Mouse (Mus musculus) adrenal gland, adult (tissue): ENCODE measurements around the gene Tm9sf4.

Experiments used
- DNase-seq, 2 experiments: peaks; one replicate each; pipeline ENCODE4 v3.0.0; 2022 to 2023; ENCODE audit warnings: low spot score in 1 of 2; ENCODE audit not compliant: inconsistent age in 2 of 2

Tm9sf4 gene

DNA sequence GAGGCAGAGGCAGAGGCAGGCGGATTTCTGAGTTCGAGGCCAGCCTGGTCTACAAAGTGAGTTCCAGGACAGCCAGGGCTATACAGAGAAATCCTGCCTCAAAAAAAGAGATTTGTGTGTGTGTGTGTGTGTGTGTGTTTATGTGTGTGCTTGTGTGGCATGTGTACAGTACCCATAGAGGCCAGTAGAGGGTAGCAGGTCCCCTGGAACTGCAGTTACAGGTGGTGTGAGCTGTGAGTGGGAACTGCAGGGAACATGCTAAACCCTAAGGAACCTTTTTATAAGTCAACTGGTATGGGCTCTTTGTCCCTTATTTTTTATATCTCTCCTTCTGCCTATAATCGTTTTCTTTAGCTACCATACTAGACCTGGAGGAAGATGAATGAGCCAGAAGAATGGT lies 3.8 kb upstream of the Tm9sf4 start:
- no peak for DNase-seq

DNA sequence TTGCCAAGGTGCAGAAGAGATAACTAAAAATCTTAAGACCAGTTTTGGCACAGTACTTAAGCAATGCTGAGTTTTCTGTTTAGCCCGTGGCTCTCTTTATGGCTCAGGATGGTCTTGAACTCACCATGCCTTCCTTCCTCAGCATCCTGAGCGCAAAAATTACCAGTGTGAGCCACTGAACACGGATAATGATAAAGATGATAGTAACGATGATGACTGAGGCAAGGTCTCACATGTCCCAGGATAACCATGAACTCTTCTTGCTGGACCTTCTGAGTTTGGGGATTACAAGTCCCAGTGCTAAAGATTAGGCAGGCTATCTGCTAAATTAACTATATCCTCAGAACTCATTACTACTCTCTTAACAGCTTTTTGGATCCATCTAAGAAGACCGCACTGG lies 970 bp upstream of the Tm9sf4 start:
- no peak for DNase-seq

DNA sequence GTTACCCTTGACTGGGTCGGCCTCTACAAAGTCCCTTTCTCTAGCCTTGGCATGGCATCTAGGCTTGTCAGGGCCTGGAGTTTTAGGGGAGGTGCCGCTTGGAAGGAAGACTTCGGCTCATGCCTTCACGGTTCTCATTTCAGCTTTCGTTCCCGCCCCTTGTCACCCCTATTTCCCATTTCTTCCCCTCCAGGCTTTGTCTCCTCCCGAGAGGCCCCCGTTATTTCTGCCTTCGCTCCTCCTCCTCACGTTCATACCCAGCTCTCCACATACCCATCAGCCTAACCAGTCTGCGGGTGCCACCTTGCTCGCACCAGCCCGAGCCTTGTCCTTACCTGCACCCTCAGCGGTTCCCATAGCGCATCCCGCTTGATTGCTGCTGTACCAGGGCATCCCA lies 579 bp downstream of the Tm9sf4 start:
- no peak for DNase-seq

DNA sequence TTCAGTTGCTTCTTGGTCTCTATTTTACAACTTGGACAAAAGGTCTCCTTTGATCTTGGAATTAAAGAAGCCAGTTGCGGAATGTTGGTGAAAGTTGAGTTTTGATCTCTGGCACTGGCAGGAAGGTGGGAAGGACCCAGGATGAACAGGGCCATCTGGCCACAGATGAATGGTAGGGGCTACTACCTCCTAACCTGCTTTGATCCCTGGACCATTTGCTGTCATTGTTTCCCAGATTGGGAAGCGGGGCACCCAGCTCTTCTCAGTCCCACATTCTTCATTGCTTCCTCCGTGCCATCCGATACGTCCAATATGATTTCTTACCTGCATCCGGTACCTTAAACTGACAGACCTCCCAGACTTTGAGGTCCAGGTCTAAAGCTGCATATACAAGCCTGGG lies 6.0 kb downstream of the Tm9sf4 start:
- no peak for DNase-seq

DNA sequence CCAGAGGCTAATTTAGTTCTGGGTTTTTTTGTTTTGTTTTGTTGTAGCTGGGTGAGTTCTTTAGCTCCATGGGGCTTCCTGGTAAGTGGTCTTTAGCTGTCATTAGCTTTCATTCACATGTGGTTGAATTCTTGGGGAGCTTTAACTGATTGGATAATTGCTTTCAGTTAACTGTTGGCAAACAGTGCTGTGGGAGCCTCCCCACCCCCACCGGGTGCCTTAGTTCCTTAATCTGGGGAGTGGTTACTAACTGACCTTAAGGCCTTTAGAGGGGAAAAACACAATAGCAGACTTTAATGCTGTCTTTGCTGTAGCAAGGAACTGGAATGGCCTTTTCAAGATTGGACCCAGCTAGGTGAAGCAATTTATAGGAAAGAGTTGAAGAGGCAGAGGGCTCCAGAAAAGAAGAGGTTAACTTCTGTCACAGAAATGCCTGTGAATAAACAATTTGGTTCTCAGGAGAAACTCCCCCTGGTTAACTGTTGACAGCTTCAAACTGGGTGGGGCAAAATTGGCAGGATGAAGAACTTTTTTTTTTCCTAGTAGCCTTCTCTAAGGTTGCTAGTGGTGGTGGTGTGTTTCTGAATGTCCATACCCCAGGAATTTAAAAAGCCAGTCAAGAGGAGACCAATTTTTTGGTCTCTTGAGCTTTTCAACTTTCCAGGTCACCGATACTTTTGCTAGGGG lies 7.2 kb downstream of the Tm9sf4 start:
- DNase-seq: no peak

DNA sequence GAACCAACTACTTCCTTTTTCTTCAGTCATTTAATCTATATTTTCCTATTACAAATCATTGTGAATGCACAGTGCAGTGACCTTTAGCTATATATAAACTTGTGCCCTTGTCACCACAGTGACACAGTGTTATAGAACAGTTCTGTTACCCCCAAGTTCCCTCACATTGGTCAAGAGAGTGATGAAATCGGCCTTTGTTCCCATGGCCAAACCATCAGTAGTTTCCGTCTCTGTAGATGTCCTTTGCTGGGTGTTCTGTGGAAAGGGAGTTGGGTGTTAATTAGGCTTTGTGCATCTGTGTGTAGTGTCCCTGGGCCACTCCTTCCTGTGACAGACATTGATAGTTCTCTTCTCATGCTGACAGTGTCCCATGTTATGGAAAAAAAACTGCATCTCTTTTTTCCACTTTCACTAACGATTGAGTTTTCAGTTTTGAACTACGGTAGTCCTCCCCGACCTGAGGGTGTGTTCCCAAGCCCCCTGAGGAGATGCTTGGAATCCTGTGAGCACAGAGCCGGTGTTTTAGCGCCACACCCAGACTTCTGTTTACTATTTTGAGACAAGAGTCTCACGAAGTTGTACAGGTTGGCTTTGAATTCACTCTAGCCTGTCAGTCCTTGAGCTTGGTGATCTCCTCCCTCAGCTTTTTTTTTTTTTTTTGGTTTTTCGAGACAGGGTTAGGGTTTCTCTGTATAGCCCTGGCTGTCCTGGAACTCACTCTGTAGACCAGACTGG lies 9.6 kb downstream of the Tm9sf4 start:
- no peak for DNase-seq

DNA sequence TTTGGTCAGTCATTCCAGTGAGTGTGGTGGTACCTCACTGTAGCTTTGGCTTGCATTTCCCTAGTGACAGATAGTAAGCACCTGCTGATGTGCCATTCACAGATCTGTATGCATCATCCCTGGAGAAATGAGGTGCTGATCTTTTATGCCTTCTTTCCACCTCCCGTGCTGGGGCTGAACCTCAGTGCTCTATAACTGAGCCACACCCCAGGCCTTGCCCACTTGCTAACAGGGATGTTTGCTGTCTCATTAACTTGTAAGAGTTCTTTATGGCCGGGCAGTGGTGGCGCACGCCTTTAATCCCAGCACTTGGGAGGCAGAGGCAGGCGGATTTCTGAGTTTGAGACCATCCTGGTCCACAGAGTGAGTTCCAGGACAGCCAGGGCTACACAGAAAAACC lies 10.9 kb downstream of the Tm9sf4 start:
- no peak for DNase-seq

DNA sequence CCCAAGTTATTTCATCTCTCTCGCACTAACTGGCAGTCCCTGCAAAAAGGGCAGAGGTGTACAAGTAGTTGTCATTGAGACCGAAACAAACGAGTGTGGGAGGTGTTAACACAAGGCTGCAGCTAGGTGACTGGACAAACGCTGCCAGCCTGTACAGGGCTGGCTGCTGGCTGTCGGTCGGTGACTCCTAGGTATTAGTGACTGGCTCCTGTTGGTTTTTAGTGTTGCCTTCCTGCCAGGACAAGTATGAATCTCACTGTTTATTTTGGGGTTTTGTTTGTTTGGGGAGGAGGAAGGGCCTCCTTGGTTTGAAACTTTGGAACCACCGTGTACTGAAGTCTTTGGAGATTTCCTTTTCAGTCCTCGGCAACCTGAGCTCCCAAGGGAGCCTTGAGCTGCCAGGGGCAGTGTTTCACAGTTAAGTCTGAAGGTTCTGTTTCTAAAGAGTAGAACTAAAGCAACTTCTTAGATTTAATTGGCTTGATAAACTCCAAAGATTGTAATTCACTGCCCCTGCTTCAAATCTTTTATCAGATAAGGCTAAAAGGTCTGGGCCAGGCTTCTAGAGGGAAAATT lies 15.0 kb downstream of the Tm9sf4 start:
- DNase-seq: peak in 1 of 2 experiments; percentile 54

DNA sequence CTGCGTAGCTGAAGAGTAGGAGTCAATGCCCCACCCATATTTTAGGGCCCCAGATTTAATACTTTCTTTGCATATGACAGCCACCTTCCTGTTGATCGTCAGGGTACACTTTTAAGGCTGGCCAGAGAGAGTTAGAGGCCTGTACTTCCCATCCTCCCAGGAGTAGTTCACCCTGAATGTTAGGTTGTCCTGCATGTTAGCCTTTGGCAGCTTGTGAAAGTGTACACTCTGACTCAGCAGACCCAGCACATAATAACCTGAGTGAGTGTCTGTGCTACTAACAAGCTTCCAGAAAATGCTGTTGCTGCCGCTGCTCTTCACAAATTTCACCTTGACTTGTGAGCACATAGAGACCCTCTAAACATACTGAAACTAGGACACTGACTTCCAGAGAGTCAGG lies 16.1 kb downstream of the Tm9sf4 start:
- no peak for DNase-seq

DNA sequence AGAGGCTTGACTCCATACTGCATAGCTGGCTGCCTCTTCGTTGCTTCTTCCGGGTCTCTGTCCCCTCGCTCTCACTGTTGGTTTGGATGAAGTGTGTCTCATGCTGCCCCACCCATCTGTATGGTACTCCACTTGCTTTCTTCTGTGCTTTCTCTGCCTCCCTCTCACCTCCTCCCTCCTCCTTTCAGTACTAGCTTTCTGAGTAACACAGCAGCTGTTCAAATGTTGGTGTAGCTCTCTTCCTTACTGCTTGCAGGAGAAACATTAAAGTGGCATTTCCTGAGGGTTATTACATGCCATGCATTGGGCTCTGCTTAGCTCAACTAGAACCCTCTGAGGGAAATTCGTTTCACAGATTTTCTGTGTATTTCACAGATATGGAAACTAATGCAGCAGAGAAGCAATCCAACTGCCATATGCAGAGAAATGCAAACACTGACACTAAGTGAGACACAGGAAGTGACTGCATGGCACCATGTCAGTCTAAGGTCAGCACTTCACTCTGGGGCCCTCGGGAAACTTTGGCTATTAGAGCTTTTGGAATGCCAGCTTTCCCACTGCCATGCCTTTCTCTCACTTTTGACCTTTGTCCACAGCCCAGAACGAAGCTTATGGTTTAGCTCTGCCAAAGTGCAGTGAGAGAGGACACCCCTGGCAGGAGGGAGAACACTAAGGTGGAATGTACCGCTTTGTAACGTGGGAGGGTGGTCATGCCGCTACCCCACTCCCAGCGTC lies 18.2 kb downstream of the Tm9sf4 start:
- no peak for DNase-seq

DNA sequence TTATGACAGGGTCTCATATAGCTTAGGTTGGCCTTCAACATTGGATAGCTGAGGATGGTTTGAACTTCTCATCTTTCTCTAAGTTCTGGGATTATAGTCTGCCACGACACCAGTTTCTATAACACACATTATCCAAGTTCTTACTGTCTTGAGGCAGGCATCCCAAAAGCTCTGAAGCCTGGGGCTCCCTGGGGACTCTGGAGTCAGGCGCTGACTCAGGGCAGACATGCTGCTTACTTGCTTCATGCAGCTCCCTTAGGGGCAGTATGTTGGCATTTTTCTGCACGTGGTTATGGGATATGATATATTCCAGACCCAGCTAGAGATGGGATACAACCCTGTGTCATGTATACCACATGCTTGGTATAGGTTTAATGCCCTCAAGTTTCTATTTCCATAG lies 18.9 kb downstream of the Tm9sf4 start:
- DNase-seq: no peak

DNA sequence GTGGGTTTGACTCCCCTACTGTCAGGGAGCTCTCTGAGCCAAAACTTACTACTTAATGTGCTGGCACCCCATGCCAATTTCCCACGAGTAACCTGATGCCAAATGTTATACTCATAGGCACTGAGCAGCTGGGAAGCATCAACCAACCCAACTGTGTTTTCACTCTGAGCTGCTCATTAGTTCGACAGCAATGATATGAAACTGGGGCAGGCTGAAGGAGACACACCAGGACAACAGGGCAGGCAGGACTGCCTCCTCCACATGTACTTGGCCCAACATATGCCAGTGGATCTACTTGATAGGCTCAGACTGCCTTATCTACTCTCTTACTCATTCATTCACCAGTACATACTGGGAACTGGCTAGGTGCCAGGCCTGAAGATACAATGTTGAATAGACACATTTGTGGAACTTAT lies 25.1 kb downstream of the Tm9sf4 start:
- peak; percentile 54 to 57 for DNase-seq

DNA sequence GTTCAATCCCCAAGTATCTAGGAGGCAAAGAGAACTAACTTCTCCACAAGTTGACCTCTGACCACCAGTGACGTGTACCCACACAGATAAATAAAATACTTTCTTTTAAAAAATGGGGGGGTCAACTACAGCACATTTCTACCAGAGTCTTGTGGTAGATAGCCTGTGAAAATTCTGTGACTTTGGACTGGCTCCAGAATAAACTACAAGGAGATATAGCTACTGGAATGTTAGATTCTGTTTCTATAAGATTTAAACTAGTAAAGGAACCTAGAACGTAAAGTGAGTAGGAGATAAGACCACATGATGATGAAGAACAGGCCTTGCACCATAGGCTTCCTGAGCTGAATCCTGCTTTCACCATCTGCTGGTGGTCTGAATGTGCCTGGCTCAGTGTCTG lies 26.7 kb downstream of the Tm9sf4 start:
- DNase-seq: no peak

DNA sequence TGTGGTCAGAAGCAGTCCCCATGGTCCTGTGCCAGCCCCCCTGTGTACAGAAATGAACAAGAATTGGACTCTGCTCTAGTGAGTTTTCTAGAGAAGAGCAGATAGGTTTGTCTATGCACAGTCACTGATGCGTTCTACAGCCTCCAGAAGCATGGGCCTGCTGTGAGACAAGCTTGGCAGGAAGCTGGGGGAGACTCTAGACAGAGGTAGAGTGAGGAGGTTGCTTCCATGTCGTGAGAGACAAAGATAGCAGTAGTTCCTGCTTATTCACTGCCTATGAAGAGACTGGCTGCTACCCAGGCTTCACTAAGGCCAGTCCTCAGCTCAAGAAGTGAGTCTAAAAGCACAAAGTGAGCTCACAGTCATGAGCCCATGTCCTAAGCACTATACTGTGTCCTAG lies 30.1 kb downstream of the Tm9sf4 start:
- DNase-seq: no peak

DNA sequence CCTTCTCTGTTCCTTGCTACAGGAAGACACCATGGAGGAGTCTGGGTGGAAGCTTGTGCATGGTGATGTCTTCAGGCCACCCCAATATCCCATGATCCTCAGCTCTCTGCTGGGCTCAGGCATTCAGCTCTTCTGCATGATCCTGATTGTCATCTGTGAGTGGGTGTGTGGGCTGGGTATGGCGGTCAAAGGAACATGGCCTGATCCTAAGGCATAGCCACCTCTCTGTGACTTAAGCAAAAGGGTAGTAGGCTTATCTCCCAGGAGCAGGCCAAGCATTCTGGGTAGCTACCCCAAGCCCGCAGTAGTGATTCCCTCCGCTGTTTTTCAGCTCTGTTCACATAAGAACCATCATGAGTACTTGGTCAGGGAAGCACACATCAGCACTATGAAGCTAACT lies 33.2 kb downstream of the Tm9sf4 start:
- DNase-seq: no peak

DNA sequence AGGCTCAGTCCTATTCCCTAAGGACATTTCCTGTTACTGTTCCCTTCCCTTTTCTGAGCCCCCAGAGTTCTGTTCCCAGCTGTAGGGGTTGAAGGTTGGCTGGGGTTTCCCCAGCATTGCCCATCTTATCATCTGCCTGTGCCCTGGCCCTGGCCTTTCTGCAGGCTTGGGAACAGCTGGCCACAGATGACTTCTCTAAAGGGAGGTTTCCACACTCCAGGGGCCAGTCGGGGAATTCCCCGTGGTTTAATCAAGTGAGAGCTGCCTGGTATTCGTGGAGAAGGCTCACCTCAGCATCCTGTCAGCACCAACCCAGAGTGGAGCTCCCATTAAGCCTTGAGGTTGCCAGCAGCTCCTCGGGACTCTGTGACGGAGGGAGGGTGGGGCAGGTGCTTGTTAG lies 37.4 kb downstream of the Tm9sf4 start:
- peak; percentile 47 to 64 for DNase-seq

DNA sequence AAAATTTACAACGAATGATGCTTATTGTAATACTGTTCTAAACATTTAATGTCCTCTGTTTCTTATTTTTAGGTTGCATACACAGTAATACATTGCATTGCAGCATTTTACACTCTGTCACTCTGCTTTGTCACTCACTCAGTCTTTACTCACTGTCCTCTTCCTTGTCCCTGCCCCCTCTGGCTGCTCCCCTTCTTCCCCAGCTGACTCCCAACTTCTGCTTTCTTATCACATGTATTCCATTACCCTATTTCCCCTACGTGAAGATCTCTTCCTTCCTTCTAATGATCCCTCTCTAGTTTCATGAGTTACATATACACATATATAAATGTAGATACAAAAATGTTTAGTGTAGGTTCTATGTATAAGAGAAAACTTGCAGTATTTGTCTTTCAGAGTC lies 38.0 kb downstream of the Tm9sf4 start:
- no peak for DNase-seq

DNA sequence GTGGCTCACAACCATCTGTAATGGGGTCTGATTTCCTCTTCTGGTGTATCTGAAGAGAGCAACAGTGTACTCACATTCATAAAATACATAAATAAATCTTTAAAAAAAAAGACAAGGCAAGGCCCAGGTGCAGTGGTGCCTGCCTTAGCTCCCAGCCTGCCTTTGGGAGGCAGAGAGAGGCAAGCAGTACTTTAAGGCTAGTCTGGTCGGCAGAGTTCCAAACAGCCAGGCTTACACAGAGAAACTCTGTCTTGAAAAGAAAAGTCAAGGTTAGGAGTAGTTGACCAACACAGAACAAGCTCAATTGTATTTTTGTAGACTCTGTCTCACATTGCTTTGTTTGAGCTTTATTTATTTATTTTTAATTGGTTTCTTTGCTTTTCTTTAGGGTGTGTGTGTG lies 41.7 kb downstream of the Tm9sf4 start:
- DNase-seq: peak; percentile 83 to 90

DNA sequence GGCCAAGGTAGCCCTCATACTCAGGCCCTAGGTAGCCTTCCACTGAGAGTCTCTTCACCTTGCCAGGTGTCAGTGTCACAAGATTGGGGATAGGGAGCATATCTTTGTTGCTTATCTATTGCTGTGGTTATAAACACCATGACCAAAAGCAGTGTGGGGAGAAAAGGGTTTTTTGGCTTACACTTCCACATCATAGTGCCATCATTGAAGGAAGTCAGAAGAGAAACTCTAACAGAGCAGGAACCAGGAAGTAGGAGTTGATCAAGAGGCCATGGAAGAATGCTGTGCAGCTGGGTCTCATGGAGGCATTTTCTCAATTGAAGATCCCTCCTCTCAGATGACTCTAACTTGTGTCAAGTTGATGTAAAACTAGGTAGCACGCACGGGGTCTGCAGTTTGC lies 47.0 kb downstream of the Tm9sf4 start:
- DNase-seq: no peak

DNA sequence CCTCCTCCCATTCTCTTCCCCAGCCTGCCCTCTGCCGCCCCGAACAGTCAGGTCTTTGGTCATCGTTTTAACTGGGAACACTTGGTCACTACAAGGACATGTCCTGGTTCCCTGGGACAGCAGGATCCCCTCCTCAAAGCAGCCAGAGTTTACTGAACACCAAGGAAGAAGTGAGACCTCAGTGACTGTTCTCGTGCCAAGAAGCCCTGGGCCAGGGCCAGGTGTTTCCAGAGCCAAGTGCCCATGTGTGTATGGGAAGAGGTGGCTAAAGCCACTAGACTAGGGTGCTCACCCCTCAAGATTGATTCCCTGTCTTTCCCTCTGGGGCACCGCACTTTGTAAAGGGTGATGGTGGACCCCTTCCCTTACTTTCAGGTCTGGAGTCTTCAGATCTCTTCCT lies 48.2 kb downstream of the Tm9sf4 start:
- DNase-seq: peak; percentile 76 to 85

DNA sequence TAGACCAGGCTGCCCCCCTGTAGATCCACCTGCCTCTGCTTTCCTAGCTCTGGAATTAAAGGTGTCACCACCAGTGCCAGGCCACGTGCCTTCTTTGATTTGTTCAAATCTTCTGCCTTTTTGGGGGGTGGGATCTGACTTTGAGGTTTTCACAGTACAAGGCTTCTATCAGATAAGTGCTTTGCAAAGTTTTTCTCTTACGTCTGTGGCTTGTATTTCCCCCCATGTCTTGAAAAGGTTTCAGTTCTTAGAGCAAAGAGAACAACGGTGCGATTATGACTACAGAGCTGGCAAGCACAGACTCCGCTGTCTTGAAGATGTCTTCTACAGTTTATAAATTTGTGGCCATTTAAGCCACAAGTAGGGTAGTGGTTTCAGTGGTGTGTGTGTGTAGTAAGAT lies 50.3 kb downstream of the Tm9sf4 start:
- no peak for DNase-seq

DNA sequence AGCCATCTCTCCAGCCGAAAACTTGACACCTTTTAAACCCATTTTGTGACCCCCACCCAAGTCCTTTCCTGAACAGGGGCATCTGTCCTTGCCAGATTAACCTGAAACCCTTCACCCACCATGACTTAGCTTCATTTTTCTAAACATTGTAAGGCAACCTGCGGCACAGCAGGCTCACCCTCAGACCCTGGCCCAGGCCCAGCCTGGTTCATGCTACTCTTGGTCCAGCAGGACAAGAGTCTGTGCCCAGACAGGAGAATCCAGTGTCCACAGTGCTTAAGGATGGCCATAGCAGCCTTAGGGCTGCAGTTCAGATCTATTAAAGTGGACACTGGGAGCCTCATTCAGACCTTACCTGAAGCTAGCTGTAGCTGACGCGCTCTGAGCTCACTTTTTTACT lies 52.2 kb downstream of the Tm9sf4 start:
- DNase-seq: no peak
